Mouse (Mus musculus) lung, embryonic 14.5 days (tissue): ENCODE measurements around the gene Mgme1. TPM values are rescaled to one million over a fixed set of nuclear protein-coding genes. Genes with fewer than 3 reads are reported as not detected.

ENCODE experiments used
- ATAC-seq: fragments of 200-750 bp; cut with Nextera tagmentation; 2 replicates; pipeline ENCODE4 v1.8.0; 2017; ENCODE audit warnings: mild to moderate bottlenecking, moderate TSS enrichment, moderate library complexity; ENCODE audit not compliant: insufficient read depth
- DNase-seq: peaks from one replicate; pipeline ENCODE4 v3.0.0-alpha.2; 2015
- H3K27ac ChIP-seq: fragments of 300-500 bp; sonication (generic); 2 replicates; pipeline ENCODE4 v1.5.1; 2014; ENCODE audit warnings: low read depth, mild to moderate bottlenecking, moderate library complexity
- H3K27me3 ChIP-seq: fragments of 300-500 bp; sonication (generic); 2 replicates; pipeline ENCODE4 v1.6.1; 2014; ENCODE audit warnings: low read length, control low read depth; ENCODE audit not compliant: insufficient read depth
- H3K36me3 ChIP-seq: fragments of 300-500 bp; sonication (generic); 2 replicates; pipeline ENCODE4 v1.6.1; 2014; ENCODE audit warnings: control low read depth; ENCODE audit not compliant: insufficient read depth
- H3K4me1 ChIP-seq: fragments of 300-500 bp; sonication (generic); 2 replicates; pipeline ENCODE4 v1.6.1; 2014; ENCODE audit warnings: antibody characterized with exemption, control low read depth; ENCODE audit not compliant: insufficient read depth
- H3K4me2 ChIP-seq: fragments of 300-500 bp; sonication (generic); 2 replicates; pipeline ENCODE4 v1.6.1; 2014; ENCODE audit warnings: mild to moderate bottlenecking
- H3K4me3 ChIP-seq: fragments of 300-500 bp; sonication (generic); 2 replicates; pipeline ENCODE4 v1.5.1; 2014; ENCODE audit warnings: low read depth, low read length
- H3K9ac ChIP-seq: fragments of 300-500 bp; sonication (generic); 2 replicates; pipeline ENCODE4 v1.6.1; 2014
- H3K9me3 ChIP-seq: fragments of 300-500 bp; sonication (generic); 2 replicates; pipeline ENCODE4 v1.6.1; 2016; ENCODE audit warnings: low read depth, low read length, control low read depth
- CTCF ChIP-seq: IDR thresholded peaks from 2 replicates; pipeline ENCODE4 v1.5.1; 2016; ENCODE audit warnings: antibody characterized with exemption, low read depth
- WGBS: fragments of 180-500 bp; shearing (Covaris S2); extraction: QIAGEN DNeasy Blood & Tissue Kit; methylation state at CpG from one replicate; pipeline ENCODE4 v1.1.7; 2014; 5-methylcytosine and 5-hydroxymethylcytosine counted together
- polyA plus RNA-seq: library from polyadenylated mRNA; unstranded; fragments of >200 nt; fragmentation: Nextera tagmentation; extraction: Ambion mirVana; gene quantifications from 2 replicates; pipeline ENCODE4 v1.2.1, GENCODE M21; 2014

The Mgme1 gene
- polyA plus RNA-seq, 1 experiment from 2014 or later, result 22.6 TPM

DNA sequence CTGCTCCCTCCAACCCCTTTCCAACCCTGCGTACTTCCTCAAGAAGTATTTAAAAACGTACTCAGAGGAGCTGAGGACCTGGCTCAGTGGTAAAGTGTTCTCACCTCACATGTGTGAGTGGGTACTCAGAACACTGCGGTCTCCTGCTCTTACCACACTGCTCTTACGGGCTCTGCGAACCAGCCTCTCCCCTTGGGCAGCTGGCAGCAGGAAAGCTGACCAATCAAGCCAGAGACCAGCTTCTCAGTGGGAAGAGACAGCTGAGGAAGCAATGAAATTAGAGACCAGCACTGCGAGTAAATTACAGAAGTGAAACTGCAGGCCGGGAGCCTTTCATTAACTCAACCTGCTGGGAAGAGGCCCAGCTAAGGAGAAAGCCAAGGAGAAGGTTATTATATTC lies 25.0 kb upstream of the Mgme1 start:
- Histone ChIP-seq H3K4me1 (no peaks in the 10 kb centered on the region), H3K27me3 (no peaks in the 10 kb centered on the region), H3K36me3 (peaks cover 15% of the 10 kb centered on the region), H3K9ac (no peak overlapping the region), H3K4me2 (no peak overlapping the region), H3K4me3 (no peak overlapping the region), H3K27ac (peak overlapping the region; percentile 39; the same call in 1 of the 2 replicates), H3K9me3 (no peaks in the 10 kb centered on the region)
- 51% methylated on average over 7 of the region's 7 CpGs for WGBS
- ATAC-seq (no peak), DNase-seq (peak; percentile 32)
- no peak for TF ChIP-seq CTCF

- no peak overlapping the region for H3K27ac ChIP-seq
- H3K4me2 ChIP-seq, result no peak overlapping the region
- H3K27me3 ChIP-seq, result no peaks in the 10 kb centered on the region
- H3K4me3 ChIP-seq, result no peak overlapping the region
- no peak for DNase-seq
- H3K9me3 ChIP-seq, result no peaks in the 10 kb centered on the region
- WGBS, result 57% methylated on average over 2 of the region's 2 CpGs
- peaks cover 23% of the 10 kb centered on the region for H3K36me3 ChIP-seq
- ATAC-seq, result no peak
- H3K9ac ChIP-seq, result no peak overlapping the region
- TF ChIP-seq CTCF, result no peak
- H3K4me1 ChIP-seq, result no peaks in the 10 kb centered on the region
These were observed 24.2 kb upstream of the Mgme1 start for GRCm38 (mm10) chr2:144246270-144246669.

- TF ChIP-seq CTCF, result no peak
- ATAC-seq (peak; percentile 42; the same call in 1 of the 2 replicates), DNase-seq (peak; percentile 39)
- no peaks in the 10 kb centered on the region for H3K27me3 ChIP-seq
- no peak overlapping the region for H3K9ac ChIP-seq
- H3K9me3 ChIP-seq, result no peaks in the 10 kb centered on the region
- H3K36me3 ChIP-seq, result peaks cover 34% of the 10 kb centered on the region
- no peak overlapping the region for H3K4me2 ChIP-seq
- no peak overlapping the region for H3K4me3 ChIP-seq
- WGBS, result 38% methylated on average over 5 of the region's 5 CpGs
- peak overlapping the region; percentile 24; the same call in 1 of the 2 replicates for H3K27ac ChIP-seq
- H3K4me1 ChIP-seq, result no peaks in the 10 kb centered on the region
These were observed 23.0 kb upstream of the Mgme1 start for GRCm38 (mm10) chr2:144247337-144247978.

- DNase-seq (peak; percentile 35), ATAC-seq (peak; percentile 16; the same call in 1 of the 2 replicates)
- Histone ChIP-seq H3K4me2 (no peak overlapping the region), H3K36me3 (peaks cover 48% of the 10 kb centered on the region), H3K4me1 (no peaks in the 10 kb centered on the region), H3K9ac (no peak overlapping the region), H3K4me3 (no peak overlapping the region), H3K27me3 (no peaks in the 10 kb centered on the region), H3K9me3 (no peaks in the 10 kb centered on the region), H3K27ac (no peak overlapping the region)
- 28% methylated on average over 4 of the region's 4 CpGs for WGBS
- no peak for TF ChIP-seq CTCF
These were observed 21.7 kb upstream of the Mgme1 start for GRCm38 (mm10) chr2:144248613-144249376.

GRCm38 (mm10) chr2:144250111-144250510 lies 20.4 kb upstream of the Mgme1 start:
- Histone ChIP-seq H3K4me2 (no peak overlapping the region), H3K27me3 (no peaks in the 10 kb centered on the region), H3K9ac (no peak overlapping the region), H3K4me1 (no peaks in the 10 kb centered on the region), H3K27ac (no peak overlapping the region), H3K9me3 (no peaks in the 10 kb centered on the region), H3K36me3 (peaks cover 61% of the 10 kb centered on the region), H3K4me3 (no peak overlapping the region)
- TF ChIP-seq CTCF, result no peak
- DNase-seq, result no peak
- ATAC-seq, result no peak

DNA sequence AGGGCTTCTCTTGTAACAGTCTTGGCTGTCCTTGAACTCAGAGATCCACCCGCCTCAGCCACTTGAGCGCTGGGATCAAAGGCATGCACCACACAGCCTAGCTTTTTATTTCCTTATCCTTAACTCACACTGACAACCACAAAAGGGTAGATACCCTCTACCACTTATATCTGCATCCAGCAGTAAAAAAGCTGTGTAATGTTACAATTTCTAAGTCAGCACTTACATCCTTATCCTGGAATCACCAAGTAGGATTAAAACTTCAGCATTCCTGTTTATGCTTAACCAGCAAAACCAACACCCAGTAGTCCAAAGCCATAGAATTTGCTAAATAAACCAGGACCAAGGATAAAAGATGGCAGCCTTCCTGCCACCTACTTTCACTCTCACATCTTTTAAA lies 7.6 kb upstream of the Mgme1 start:
- Histone ChIP-seq H3K27ac (no peak overlapping the region), H3K4me3 (no peak overlapping the region), H3K9me3 (no peaks in the 10 kb centered on the region), H3K36me3 (peaks cover 77% of the 10 kb centered on the region), H3K4me2 (no peak overlapping the region), H3K4me1 (peaks cover 12% of the 10 kb centered on the region; the same call in 1 of the 2 replicates), H3K27me3 (no peaks in the 10 kb centered on the region), H3K9ac (no peak overlapping the region)
- no peak for ATAC-seq
- DNase-seq, result no peak
- WGBS, result 81% methylated on average over 2 of the region's 2 CpGs
- no peak for TF ChIP-seq CTCF

DNA sequence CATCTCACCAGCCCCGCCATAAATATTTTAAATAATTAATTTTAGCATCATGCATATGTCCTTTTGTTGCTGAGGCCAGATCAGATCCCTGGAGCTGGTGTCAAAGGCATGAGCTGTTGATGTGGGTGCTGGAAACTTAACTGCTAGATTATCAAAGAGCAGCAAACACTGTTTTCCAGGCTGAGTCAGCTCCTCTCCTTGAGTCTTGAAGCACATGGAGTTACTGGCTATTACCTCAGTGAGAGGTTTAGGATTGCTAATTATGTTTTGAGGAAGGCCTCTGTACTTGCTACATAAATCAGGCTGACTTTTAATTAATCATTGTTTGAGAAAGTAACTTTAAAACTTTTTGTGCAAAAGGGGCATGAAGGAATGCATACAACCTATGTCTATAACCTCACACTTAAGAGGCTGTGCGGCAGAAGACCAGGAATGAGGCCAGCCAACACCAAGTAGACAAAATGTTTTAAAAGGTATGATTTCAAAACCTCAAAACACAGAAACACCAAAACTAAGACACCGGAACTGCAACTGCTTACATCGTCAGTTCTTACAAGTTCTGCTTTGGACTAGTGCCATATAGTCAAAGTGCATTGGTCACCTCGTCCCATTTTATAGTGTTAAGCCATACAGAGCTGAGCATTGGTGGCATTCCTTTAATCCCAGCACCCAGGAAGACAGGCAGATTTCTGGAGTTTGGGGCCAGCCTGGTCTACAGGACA lies 5.9 kb upstream of the Mgme1 start:
- H3K9me3 ChIP-seq, result no peaks in the 10 kb centered on the region
- no peak overlapping the region for H3K27ac ChIP-seq
- WGBS, result 65% methylated on average over 5 of the region's 5 CpGs
- no peak overlapping the region for H3K4me3 ChIP-seq
- H3K36me3 ChIP-seq, result peaks cover 62% of the 10 kb centered on the region
- H3K4me1 ChIP-seq, result peaks cover 12% of the 10 kb centered on the region; the same call in 1 of the 2 replicates
- ATAC-seq (no peak), DNase-seq (peak; percentile 28)
- H3K27me3 ChIP-seq, result no peaks in the 10 kb centered on the region
- no peak overlapping the region for H3K9ac ChIP-seq
- TF ChIP-seq CTCF, result no peak
- no peak overlapping the region for H3K4me2 ChIP-seq
